Mouse (Mus musculus) embryonic facial prominence, embryonic 12.5 days (tissue): ENCODE results near the gene Gm39653. TPM values are rescaled to one million over a fixed set of nuclear protein-coding genes. Genes with fewer than 3 reads are reported as not detected.

Experiments used
- ATAC-seq: fragments of 200-750 bp; cut with Nextera tagmentation; 2 replicates; pipeline ENCODE4 v1.8.0; 2017; ENCODE audit not compliant: insufficient number of reproducible peaks, insufficient read depth, low FRiP score, low TSS enrichment
- H3K27ac ChIP-seq: fragments of 300-500 bp; sonication (generic); 2 replicates; pipeline ENCODE4 v1.5.1; 2016; ENCODE audit warnings: mild to moderate bottlenecking
- H3K27me3 ChIP-seq: fragments of 300-500 bp; sonication (generic); 2 replicates; pipeline ENCODE4 v1.6.1; 2016; ENCODE audit warnings: mild to moderate bottlenecking, moderate library complexity
- H3K36me3 ChIP-seq: fragments of 300-500 bp; sonication (generic); 2 replicates; pipeline ENCODE4 v1.6.1; 2016; ENCODE audit warnings: mild to moderate bottlenecking
- H3K4me1 ChIP-seq: fragments of 300-500 bp; sonication (generic); 2 replicates; pipeline ENCODE4 v1.6.1; 2016
- H3K4me2 ChIP-seq: fragments of 300-500 bp; sonication (generic); replicated peaks from 2 replicates; pipeline ENCODE4 v1.6.1; 2016; ENCODE audit warnings: mild to moderate bottlenecking, moderate library complexity
- H3K4me3 ChIP-seq: fragments of 300-500 bp; sonication (generic); 2 replicates; pipeline ENCODE4 v1.5.1; 2016; ENCODE audit warnings: mild to moderate bottlenecking
- H3K9ac ChIP-seq: fragments of 300-500 bp; sonication (generic); 2 replicates; pipeline ENCODE4 v1.6.1; 2016; ENCODE audit warnings: mild to moderate bottlenecking, moderate library complexity
- H3K9me3 ChIP-seq: fragments of 300-500 bp; sonication (generic); 2 replicates; pipeline ENCODE4 v1.6.1; 2016; ENCODE audit warnings: mild to moderate bottlenecking, moderate library complexity
- WGBS: fragments of 180-500 bp; shearing (Covaris S2); methylation state at CpG from one replicate; pipeline ENCODE4 v1.1.7; 2016; 5-methylcytosine and 5-hydroxymethylcytosine counted together
- polyA plus RNA-seq: library from polyadenylated mRNA; unstranded; fragments of >200 nt; fragmentation: Nextera tagmentation; extraction: Ambion mirVana; gene quantifications from 2 replicates; pipeline ENCODE4 v1.2.1, GENCODE M21; 2016

The Gm39653 gene
- not detected in 2 replicates for polyA plus RNA-seq

GRCm38 (mm10) chr1:63615668-63616067, at the start of gene Gm39653:
Gm39653 (plus strand) TSS chr1:63615968.
- H3K9ac ChIP-seq = no peak within 1 kb of the TSS
- no peak within 1 kb of the TSS for H3K27ac ChIP-seq
- H3K4me2 ChIP-seq = no peak within 1 kb of the TSS
- no peaks in the 10 kb centered on the region for H3K36me3 ChIP-seq
- no peaks in the 10 kb centered on the region for H3K4me1 ChIP-seq
- no peaks in the 10 kb centered on the region for H3K9me3 ChIP-seq
- H3K4me3 ChIP-seq = no peak within 1 kb of the TSS
- peaks cover 7% of the 10 kb centered on the region; the same call in 1 of the 2 replicates for H3K27me3 ChIP-seq
- WGBS = 74% methylated on average over 3 of the region's 3 CpGs
- no peak for ATAC-seq

- H3K4me2 ChIP-seq = no peak overlapping the region
- H3K27ac ChIP-seq = no peak overlapping the region
These were observed 49.3 kb upstream of the Gm39653 start for GRCm38 (mm10) chr1:63566501-63566900.

GRCm38 (mm10) chr1:63567031-63567430, 48.7 kb upstream of the Gm39653 start:
- no peaks in the 10 kb centered on the region for H3K27me3 ChIP-seq
- H3K4me1 ChIP-seq = no peaks in the 10 kb centered on the region
- 47% methylated on average over 4 of the region's 4 CpGs for WGBS
- ATAC-seq = no peak
- H3K36me3 ChIP-seq = no peaks in the 10 kb centered on the region
- no peak overlapping the region for H3K9ac ChIP-seq
- H3K4me2 ChIP-seq = no peak overlapping the region
- no peaks in the 10 kb centered on the region for H3K9me3 ChIP-seq
- H3K27ac ChIP-seq = no peak overlapping the region
- no peak overlapping the region for H3K4me3 ChIP-seq

More at GRCm38 (mm10) chr1:63566501-63566900, 49.3 kb upstream of the Gm39653 start:
- ATAC-seq = no peak
- Histone ChIP-seq H3K4me3 (no peak overlapping the region), H3K4me1 (no peaks in the 10 kb centered on the region), H3K9ac (no peak overlapping the region), H3K27me3 (no peaks in the 10 kb centered on the region), H3K36me3 (no peaks in the 10 kb centered on the region), H3K9me3 (no peaks in the 10 kb centered on the region)
- whole genome bisulfite sequencing = 39% methylated on average over 7 of the region's 7 CpGs

- Histone ChIP-seq H3K4me1 (peaks cover 16% of the 10 kb centered on the region; the same call in 1 of the 2 replicates), H3K9me3 (no peaks in the 10 kb centered on the region), H3K27ac (no peak overlapping the region), H3K9ac (no peak overlapping the region), H3K36me3 (no peaks in the 10 kb centered on the region), H3K27me3 (no peaks in the 10 kb centered on the region), H3K4me2 (no peak overlapping the region), H3K4me3 (no peak overlapping the region)
- 86% methylated on average over 7 of the region's 7 CpGs for WGBS
- ATAC-seq = no peak
These were observed 43.5 kb upstream of the Gm39653 start for GRCm38 (mm10) chr1:63572229-63572628.

- Histone ChIP-seq H3K9me3 (no peaks in the 10 kb centered on the region), H3K4me2 (no peak overlapping the region), H3K9ac (no peak overlapping the region), H3K4me3 (no peak overlapping the region), H3K27me3 (no peaks in the 10 kb centered on the region), H3K27ac (no peak overlapping the region), H3K36me3 (no peaks in the 10 kb centered on the region), H3K4me1 (peaks cover 16% of the 10 kb centered on the region; the same call in 1 of the 2 replicates)
- ATAC-seq = no peak
- 39% methylated on average over 6 of the region's 6 CpGs for WGBS
These were observed 42.3 kb upstream of the Gm39653 start for GRCm38 (mm10) chr1:63573432-63573831.

- H3K36me3 ChIP-seq = no peaks in the 10 kb centered on the region
- peaks cover 16% of the 10 kb centered on the region; the same call in 1 of the 2 replicates for H3K4me1 ChIP-seq
- H3K27me3 ChIP-seq = no peaks in the 10 kb centered on the region
- ATAC-seq = no peak
- H3K9ac ChIP-seq = no peak overlapping the region
- no peak overlapping the region for H3K4me3 ChIP-seq
- no peak overlapping the region for H3K27ac ChIP-seq
- no peak overlapping the region for H3K4me2 ChIP-seq
- WGBS = 58% methylated on average over 12 of the region's 12 CpGs
- no peaks in the 10 kb centered on the region for H3K9me3 ChIP-seq
These were observed 41.7 kb upstream of the Gm39653 start for GRCm38 (mm10) chr1:63573864-63574611.

GRCm38 (mm10) chr1:63576803-63577202, 39.0 kb upstream of the Gm39653 start:
- no peak overlapping the region for H3K27ac ChIP-seq
- no peaks in the 10 kb centered on the region for H3K9me3 ChIP-seq
- H3K4me1 ChIP-seq = peaks cover 16% of the 10 kb centered on the region; the same call in 1 of the 2 replicates
- no peak for ATAC-seq
- H3K27me3 ChIP-seq = no peaks in the 10 kb centered on the region
- 32% methylated on average over 5 of the region's 5 CpGs for WGBS
- no peak overlapping the region for H3K4me3 ChIP-seq
- H3K36me3 ChIP-seq = no peaks in the 10 kb centered on the region
- H3K4me2 ChIP-seq = no peak overlapping the region
- no peak overlapping the region for H3K9ac ChIP-seq

- ATAC-seq = no peak
- no peaks in the 10 kb centered on the region for H3K27me3 ChIP-seq
These were observed 36.6 kb upstream of the Gm39653 start for GRCm38 (mm10) chr1:63579153-63579552.

GRCm38 (mm10) chr1:63586869-63587268, 28.9 kb upstream of the Gm39653 start:
- Histone ChIP-seq H3K27me3 (no peaks in the 10 kb centered on the region), H3K36me3 (no peaks in the 10 kb centered on the region), H3K9ac (no peak overlapping the region), H3K4me2 (no peak overlapping the region), H3K27ac (no peak overlapping the region), H3K4me1 (no peaks in the 10 kb centered on the region), H3K9me3 (no peaks in the 10 kb centered on the region), H3K4me3 (no peak overlapping the region)
- ATAC-seq = no peak
- 76% methylated on average over 7 of the region's 7 CpGs for WGBS

More at GRCm38 (mm10) chr1:63579153-63579552, 36.6 kb upstream of the Gm39653 start:
- Histone ChIP-seq H3K27ac (no peak overlapping the region), H3K36me3 (no peaks in the 10 kb centered on the region), H3K4me3 (no peak overlapping the region), H3K4me2 (no peak overlapping the region), H3K9me3 (no peaks in the 10 kb centered on the region), H3K9ac (no peak overlapping the region), H3K4me1 (0 out of 2 replicates have a peak, but pooled peaks cover 2% of the 10 kb centered on the region)
- 81% methylated on average over 8 of the region's 8 CpGs for WGBS

- Histone ChIP-seq H3K27ac (no peak overlapping the region), H3K9ac (no peak overlapping the region), H3K4me3 (no peak overlapping the region), H3K4me1 (no peaks in the 10 kb centered on the region), H3K4me2 (no peak overlapping the region), H3K9me3 (no peaks in the 10 kb centered on the region), H3K36me3 (no peaks in the 10 kb centered on the region), H3K27me3 (no peaks in the 10 kb centered on the region; the same call in 1 of the 2 replicates)
- no peak for ATAC-seq
- 62% methylated on average over 3 of the region's 3 CpGs for WGBS
These were observed 11.8 kb upstream of the Gm39653 start for GRCm38 (mm10) chr1:63603870-63604500.

GRCm38 (mm10) chr1:63609613-63610012, 6.2 kb upstream of the Gm39653 start:
- no peak overlapping the region for H3K27ac ChIP-seq
- peaks cover 7% of the 10 kb centered on the region; the same call in 1 of the 2 replicates for H3K27me3 ChIP-seq
- no peak overlapping the region for H3K9ac ChIP-seq
- no peak overlapping the region for H3K4me3 ChIP-seq
- H3K4me1 ChIP-seq = no peaks in the 10 kb centered on the region
- no peak for ATAC-seq
- H3K36me3 ChIP-seq = no peaks in the 10 kb centered on the region
- WGBS = 90% methylated on average over 4 of the region's 4 CpGs
- no peak overlapping the region for H3K4me2 ChIP-seq
- no peaks in the 10 kb centered on the region for H3K9me3 ChIP-seq

- Histone ChIP-seq H3K4me3 (no peak overlapping the region), H3K27ac (no peak overlapping the region), H3K36me3 (no peaks in the 10 kb centered on the region), H3K27me3 (peaks cover 7% of the 10 kb centered on the region; the same call in 1 of the 2 replicates), H3K4me1 (no peaks in the 10 kb centered on the region), H3K4me2 (no peak overlapping the region), H3K9ac (no peak overlapping the region), H3K9me3 (no peaks in the 10 kb centered on the region)
- no peak for ATAC-seq
- under 1% methylated on average over 11 of the region's 11 CpGs for WGBS
These were observed 1.2 kb upstream of the Gm39653 start for GRCm38 (mm10) chr1:63614594-63614993.
